Mouse (Mus musculus): ENCODE results near the gene Pcolce.

GRCm38 (mm10) chr5:137656977-137657376, 43.4 kb upstream of the Pcolce start:
- peak; percentile 88 for TF ChIP-seq CTCF (IDR thresholded peaks at IDR 0.05)
- 0 out of 2 replicates have a peak, but pooled peaks have one; percentile 31 for TF ChIP-seq EP300 (IDR thresholded peaks at IDR 0.05)

Data from lung, postnatal 0 days (tissue).